Mouse (Mus musculus): ENCODE measurements around the gene Ybx1. TPM values are rescaled to one million over a fixed set of nuclear protein-coding genes. Genes with fewer than 3 reads are reported as not detected.

Ybx1 gene
- polyA plus RNA-seq, 1 experiment from 2014 or later: 851 TPM

GRCm38 (mm10) chr4:119234348-119234747 lies 60.1 kb downstream of the Ybx1 start:
- no peak overlapping the region for H3K27ac ChIP-seq (ENCODE audit: poor library complexity, severe bottlenecking)
- H3K4me2 ChIP-seq: peak overlapping the region; percentile 91
- H3K36me3 ChIP-seq: peaks cover 25% of the 10 kb centered on the region
- H3K9ac ChIP-seq: peak overlapping the region; percentile 88
- WGBS: 59% methylated on average over 3 of the region's 3 CpGs
- peaks cover 10% of the 10 kb centered on the region for H3K4me1 ChIP-seq (replicated peaks)
- H3K4me3 ChIP-seq: peak overlapping the region; percentile 91
- ATAC-seq (ENCODE audit: insufficient number of reproducible peaks, low FRiP score): no peak
- no peaks in the 10 kb centered on the region for H3K9me3 ChIP-seq (replicated peaks)
- no peaks in the 10 kb centered on the region for H3K27me3 ChIP-seq (replicated peaks)

DNA sequence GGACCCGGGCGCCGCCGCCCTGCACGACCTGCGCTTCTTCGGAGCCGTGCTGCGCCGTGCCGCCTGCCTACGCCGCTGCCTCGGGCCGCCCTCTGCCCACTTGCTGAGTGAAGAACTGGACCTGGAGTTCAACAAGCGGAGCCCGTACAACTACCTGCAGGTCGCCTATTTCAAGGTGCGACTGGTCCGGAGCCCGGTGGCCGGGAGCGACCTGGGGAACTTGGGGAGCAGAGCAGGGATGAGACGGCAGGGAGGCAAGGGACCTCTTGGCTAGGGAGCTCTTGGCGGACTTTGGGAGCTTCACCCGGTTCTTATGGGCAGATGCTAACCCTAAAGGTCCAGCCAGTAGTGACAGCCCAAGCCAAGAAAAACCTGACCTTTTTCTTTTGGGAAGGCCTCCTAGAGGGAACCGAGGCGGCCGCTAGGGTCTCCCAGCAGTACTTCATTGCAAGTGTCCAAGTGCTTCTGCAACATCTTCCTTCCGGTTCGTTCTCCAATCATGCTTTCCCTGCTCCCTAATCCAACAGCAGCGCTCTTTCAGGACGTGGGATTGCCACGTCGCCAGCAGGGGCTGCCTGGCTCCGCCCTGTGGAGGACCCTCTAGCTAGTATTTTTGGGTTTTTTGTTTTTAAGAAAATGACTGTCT lies 61.0 kb downstream of the Ybx1 start:
- 0% methylated on average over 36 of the region's 36 CpGs for WGBS
- Histone ChIP-seq H3K4me2 (peak overlapping the region; percentile 91), H3K4me1 (replicated peaks) (peaks cover 10% of the 10 kb centered on the region), H3K9ac (peak overlapping the region; percentile 88), H3K9me3 (replicated peaks) (no peaks in the 10 kb centered on the region), H3K36me3 (peaks cover 27% of the 10 kb centered on the region), H3K27me3 (replicated peaks) (no peaks in the 10 kb centered on the region), H3K4me3 (peak overlapping the region; percentile 91), H3K27ac (ENCODE audit: poor library complexity, severe bottlenecking) (peak overlapping the region; percentile 56; the same call in 1 of the 2 replicates)
- no peak; the same call in 1 of the 2 replicates for ATAC-seq (ENCODE audit: insufficient number of reproducible peaks, low FRiP score)

DNA sequence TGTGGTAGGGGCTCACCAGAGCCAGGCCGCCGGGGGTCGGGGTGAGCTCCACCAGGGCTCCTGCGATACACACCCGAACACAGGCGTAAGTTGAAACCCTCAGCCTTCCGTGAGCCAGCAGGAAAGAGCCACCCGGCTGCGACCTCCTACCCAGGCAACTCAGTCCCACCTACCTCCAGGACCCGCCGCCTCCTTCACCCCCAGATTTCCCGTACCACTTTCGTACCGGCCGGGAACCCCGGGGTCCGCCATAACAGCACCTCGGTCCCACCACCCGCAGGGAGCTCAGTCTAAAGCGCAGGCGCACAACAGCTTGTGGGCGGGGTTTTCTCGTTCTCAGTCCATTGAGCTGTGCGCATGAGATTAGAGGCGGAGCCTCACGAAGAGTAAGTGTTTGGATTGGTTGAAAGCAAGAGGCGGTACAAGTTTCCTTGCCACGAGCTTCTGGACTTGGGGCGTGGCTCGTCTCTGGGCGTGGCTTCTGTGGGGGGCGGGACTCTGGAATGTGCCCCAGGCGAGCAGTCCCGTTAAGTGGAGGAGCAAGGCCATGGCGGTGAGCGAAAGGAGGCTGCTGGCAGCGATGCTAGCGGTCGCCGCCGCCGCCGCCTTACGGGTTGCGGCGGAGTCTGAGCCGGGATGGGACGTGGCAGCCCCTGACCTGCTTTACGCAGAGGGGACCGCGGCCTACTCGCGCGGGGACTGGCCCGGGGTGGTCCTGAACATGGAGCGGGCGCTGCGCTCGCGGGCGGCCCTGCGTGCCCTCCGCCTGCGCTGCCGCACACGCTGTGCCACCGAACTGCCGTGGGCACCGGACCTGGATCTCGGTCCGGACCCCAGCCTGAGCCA lies 61.8 kb downstream of the Ybx1 start, which contains the start of the genes AU022252 and P3h1:
Gene AU022252 (minus strand): TSS at position 303 of the 846 bp plus-strand sequence.
Gene P3h1 (plus strand): TSS at position 506 of the 846 bp plus-strand sequence.
- Histone ChIP-seq H3K27me3 (replicated peaks) (no peaks in the 10 kb centered on the region), H3K9me3 (replicated peaks) (no peaks in the 10 kb centered on the region), H3K4me1 (replicated peaks) (peaks cover 10% of the 10 kb centered on the region), H3K4me3 (peak within 1 kb of the TSS; percentile 91), H3K36me3 (peaks cover 29% of the 10 kb centered on the region), H3K27ac (ENCODE audit: poor library complexity, severe bottlenecking) (peak within 1 kb of the TSS; percentile 56; the same call in 1 of the 2 replicates), H3K9ac (peak within 1 kb of the TSS; percentile 88), H3K4me2 (peak within 1 kb of the TSS; percentile 91)
- under 1% methylated on average over 71 of the region's 71 CpGs for WGBS
- peak; percentile 97 for ATAC-seq (ENCODE audit: insufficient number of reproducible peaks, low FRiP score)

Other genes with a start within 250 kb of the Ybx1 start
- gene Slc2a1, start 185.9 kb downstream of the Ybx1 start, polyA plus RNA-seq (2016; fragmentation: Nextera tagmentation; extraction: Ambion mirVana): 330 and 331 TPM in 2 replicates
- gene Zfp691, start 120.4 kb downstream of the Ybx1 start, polyA plus RNA-seq (2016; fragmentation: Nextera tagmentation; extraction: Ambion mirVana): 8.3 and 11.5 TPM in 2 replicates
- 22.9 and 26.7 TPM in 2 replicates for gene Ermap, start 104.6 kb downstream of the Ybx1 start, polyA plus RNA-seq (2016; fragmentation: Nextera tagmentation; extraction: Ambion mirVana)
- gene Svbp, start 99.3 kb downstream of the Ybx1 start, polyA plus RNA-seq (2016; fragmentation: Nextera tagmentation; extraction: Ambion mirVana): 127 TPM in 2 replicates
- 0.19 TPM in 1 of 2 replicates, not detected in the other for gene Tmem269, start 76.4 kb downstream of the Ybx1 start, polyA plus RNA-seq (2016; fragmentation: Nextera tagmentation; extraction: Ambion mirVana)
- gene AU022252, start 61.9 kb downstream of the Ybx1 start, polyA plus RNA-seq (2016; fragmentation: Nextera tagmentation; extraction: Ambion mirVana): 27.8 and 28.9 TPM in 2 replicates
- 32.8 and 34.3 TPM in 2 replicates for gene P3h1, start 61.7 kb downstream of the Ybx1 start, polyA plus RNA-seq (2016; fragmentation: Nextera tagmentation; extraction: Ambion mirVana)
- not detected in 2 replicates for gene Cldn19, start 39.2 kb downstream of the Ybx1 start, polyA plus RNA-seq (2016; fragmentation: Nextera tagmentation; extraction: Ambion mirVana)
- 58.1 and 58.5 TPM in 2 replicates for gene Ppih, start 25.9 kb upstream of the Ybx1 start, polyA plus RNA-seq (2016; fragmentation: Nextera tagmentation; extraction: Ambion mirVana)
- gene Ccdc30, start 120.9 kb upstream of the Ybx1 start, polyA plus RNA-seq (2016; fragmentation: Nextera tagmentation; extraction: Ambion mirVana): 3.3 and 4.1 TPM in 2 replicates
- 26.3 and 27.6 TPM in 2 replicates for gene Ppcs, start 127.8 kb upstream of the Ybx1 start, polyA plus RNA-seq (2016; fragmentation: Nextera tagmentation; extraction: Ambion mirVana)
- gene Zmynd12, start 128.2 kb upstream of the Ybx1 start, polyA plus RNA-seq (2016; fragmentation: Nextera tagmentation; extraction: Ambion mirVana): 0.23 TPM in 1 of 2 replicates, not detected in the other
- gene Rimkla, start 198.0 kb upstream of the Ybx1 start, polyA plus RNA-seq (2016; fragmentation: Nextera tagmentation; extraction: Ambion mirVana): 6.1 and 6.5 TPM in 2 replicates
- gene Foxj3, start 242.4 kb upstream of the Ybx1 start, polyA plus RNA-seq (2016; fragmentation: Nextera tagmentation; extraction: Ambion mirVana): 28.4 and 29.9 TPM in 2 replicates
- 4.5 and 5.1 TPM in 2 replicates for gene Frg2f1, start 244.9 kb upstream of the Ybx1 start, polyA plus RNA-seq (2016; fragmentation: Nextera tagmentation; extraction: Ambion mirVana)